Mouse (Mus musculus) megakaryocyte progenitor cell, adult 5-6 weeks (primary cell): ENCODE data around the gene Slc17a8. TPM values are rescaled to one million over a fixed set of nuclear protein-coding genes. Genes with fewer than 3 reads are reported as not detected.

Experiments used
- ATAC-seq: replicated peaks from 2 replicates; pipeline ENCODE4 v1.8.0; 2016; ENCODE audit warnings: mild to moderate bottlenecking, moderate TSS enrichment, inconsistent platforms; ENCODE audit not compliant: poor library complexity
- total RNA-seq, 2 experiments: library from RNA; stranded (forward) in 1 of 2; stranded (reverse) in 1 of 2; fragments of 157-497, 149-512 nt in 1 of 2; fragments of 200-1000 nt in 1 of 2; gene quantifications; 2 replicates each; pipeline versions ENCODE4 v1.2.3 to v1.2.4; 2015 to 2017

Slc17a8 gene
- total RNA-seq, 2 experiments from 2014 or later = not detected

- 0 out of 2 replicates have a peak, but pooled peaks have one; percentile 39 for ATAC-seq
Observed at GRCm38 (mm10) chr10:89531976-89532375, 89.1 kb downstream of the Slc17a8 start.

GRCm38 (mm10) chr10:89531194-89531634 is 89.8 kb downstream of the Slc17a8 start:
- no peak for ATAC-seq

- no peak for ATAC-seq
Observed at GRCm38 (mm10) chr10:89527054-89527453, 94.0 kb downstream of the Slc17a8 start.

- ATAC-seq = no peak
Observed at GRCm38 (mm10) chr10:89525823-89526222, 95.2 kb downstream of the Slc17a8 start.

Other genes with a start within 250 kb of the Slc17a8 start
- 23.2 and 24.1 TPM in 2 replicates for gene Gas2l3, start 177.3 kb downstream of the Slc17a8 start, total RNA-seq (2015)
- gene Gas2l3, start 177.3 kb downstream of the Slc17a8 start, total RNA-seq (2017) = 22.1 and 33.9 TPM in 2 replicates
- not detected in 2 replicates for gene Nr1h4, start 87.7 kb downstream of the Slc17a8 start, total RNA-seq (2015)
- not detected in 2 replicates for gene Nr1h4, start 87.7 kb downstream of the Slc17a8 start, total RNA-seq (2017)
- gene Scyl2, start 65.0 kb upstream of the Slc17a8 start, total RNA-seq (2015) = 21.6 and 28.6 TPM in 2 replicates
- 24.7 and 28.8 TPM in 2 replicates for gene Scyl2, start 65.0 kb upstream of the Slc17a8 start, total RNA-seq (2017)
- 28.4 and 38.2 TPM in 2 replicates for gene Actr6, start 111.0 kb upstream of the Slc17a8 start, total RNA-seq (2015)
- gene Actr6, start 111.0 kb upstream of the Slc17a8 start, total RNA-seq (2017) = 28.9 TPM in 2 replicates
- gene Uhrf1bp1l, start 123.7 kb upstream of the Slc17a8 start, total RNA-seq (2015) = 62.9 and 71.0 TPM in 2 replicates
- 31.8 and 41.7 TPM in 2 replicates for gene Uhrf1bp1l, start 123.7 kb upstream of the Slc17a8 start, total RNA-seq (2017)